Mouse (Mus musculus): ENCODE measurements around the gene Clec12a.

DNA sequence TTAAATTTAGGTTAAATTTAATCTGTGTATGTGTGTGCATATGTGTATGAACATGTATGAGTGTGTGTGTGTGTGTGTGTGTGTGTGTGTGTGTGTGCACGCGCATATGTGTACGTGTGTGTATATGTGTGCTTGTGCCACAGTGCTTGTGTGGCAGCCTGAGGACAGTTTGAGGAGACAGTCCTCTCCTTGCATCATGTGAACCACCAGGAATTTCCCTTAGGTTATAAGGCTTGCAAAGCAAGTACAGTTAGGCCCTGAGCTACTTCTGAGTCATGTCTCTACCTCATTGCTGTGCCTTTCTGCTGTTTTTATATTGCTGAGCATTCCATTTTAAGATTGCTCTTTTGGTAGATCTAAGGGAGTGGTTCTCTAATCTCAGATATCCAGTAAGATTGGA is 8.6 kb downstream of the Clec12a start:
- TF ChIP-seq CTCF (IDR thresholded peaks at IDR 0.05; ENCODE audit: extremely low read depth, insufficient read depth, low read length) (no peak), POLR2A (IDR thresholded peaks at IDR 0.05; ENCODE audit: extremely low read depth, insufficient read depth, low read length) (no peak)
